Mouse (Mus musculus) liver, adult 2 months (tissue): ENCODE measurements around the gene Cd300lf.

Source experiments
- CTCF ChIP-seq: fragments of 200-500 bp; IDR thresholded peaks from 2 replicates; pipeline ENCODE4 v1.5.1; 2011; ENCODE audit warnings: low read depth, low read length, control low read depth
- POLR2A ChIP-seq: fragments of 200-500 bp; IDR thresholded peaks from 2 replicates; pipeline ENCODE4 v1.6.1; 2011; ENCODE audit warnings: low read length, control low read depth; ENCODE audit not compliant: insufficient read depth; ENCODE audit errors: extremely low read depth

- TF ChIP-seq CTCF: 0 out of 2 replicates have a peak, but pooled peaks have one; percentile 21
- no peak for TF ChIP-seq POLR2A
These were observed 29.9 kb upstream of the Cd300lf start for GRCm38 (mm10) chr11:115163568-115164150.
